Mouse (Mus musculus): ENCODE data around the gene Ranbp3.

- TF ChIP-seq POLR2A (IDR thresholded peaks at IDR 0.05; ENCODE audit: extremely low read depth, insufficient read depth, low read length) (no peak), CTCF (IDR thresholded peaks at IDR 0.05; ENCODE audit: low read depth, low read length) (no peak)
Observed at GRCm38 (mm10) chr17:56744173-56744572, 71.1 kb downstream of the Ranbp3 start.

Measured in liver, adult 2 months (tissue).